Mouse (Mus musculus) cortical plate, adult 2 months (tissue): ENCODE measurements around the gene Lamtor1.

Experiments used
- CTCF ChIP-seq: fragments of 200-500 bp; IDR thresholded peaks from 2 replicates; pipeline ENCODE4 v1.5.1; 2011; ENCODE audit warnings: mild to moderate bottlenecking, control low read depth, low read length; ENCODE audit not compliant: insufficient read depth; ENCODE audit errors: extremely low read depth
- POLR2A ChIP-seq: fragments of 200-500 bp; IDR thresholded peaks from 2 replicates; pipeline ENCODE4 v1.6.1; 2011; ENCODE audit warnings: mild to moderate bottlenecking, low read length, control low read depth; ENCODE audit not compliant: insufficient read depth; ENCODE audit errors: extremely low read depth

GRCm38 (mm10) chr7:101875978-101876377 is 29.7 kb upstream of the Lamtor1 start:
- TF ChIP-seq POLR2A (no peak), CTCF (no peak)
